Mouse (Mus musculus) T-helper 17 cell (primary cell): ENCODE results near the gene Emilin2.

Source experiments
- in situ Hi-C, 2 experiments: fragments of 300-600 bp; cut with MboI, MseI; formaldehyde crosslinking; loops; 1 replicate in 1 of 2; 2 replicates in 1 of 2; pipeline ENCODE4 v1.15.1; 2025; ENCODE audit warnings: high pct_unique_total_duplicates in 2 of 2

Gene Emilin2

DNA sequence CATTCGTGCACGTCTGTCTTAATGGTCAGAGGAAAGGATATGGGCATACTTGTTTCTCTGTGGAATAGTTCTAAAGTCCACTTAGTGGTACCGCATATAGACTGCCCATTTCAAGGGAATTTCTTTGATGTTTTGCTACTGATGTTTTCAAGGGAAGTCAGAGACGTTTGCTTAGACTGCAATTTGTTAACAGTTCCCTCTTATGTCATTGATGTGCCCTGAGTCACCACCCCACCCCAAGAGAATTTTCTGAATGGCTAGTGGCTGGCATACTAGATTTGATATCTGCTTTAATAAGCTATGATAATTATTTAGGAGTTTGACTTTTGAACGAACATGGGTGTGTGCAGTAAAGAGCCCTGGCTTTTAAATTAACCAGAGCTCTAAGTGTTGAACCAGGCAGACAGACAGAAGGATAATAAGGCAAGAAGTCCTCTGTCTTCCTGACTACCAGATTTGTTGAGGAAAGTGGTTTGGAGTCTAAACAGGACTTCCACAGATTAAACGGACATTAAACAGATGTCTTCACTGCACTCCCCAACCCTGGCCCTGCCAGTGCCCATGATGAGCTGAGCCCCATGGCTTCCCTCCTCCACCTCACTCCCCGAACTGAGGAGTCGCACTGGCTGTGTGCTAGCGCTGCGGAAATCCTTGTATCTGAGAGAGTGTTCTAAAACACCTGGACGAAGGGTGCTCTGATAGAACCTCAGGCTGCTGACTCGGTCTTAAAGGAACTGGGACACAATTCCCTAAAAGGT is 105.5 kb downstream of the Emilin2 start:
- in situ Hi-C loops = loop anchor here (10.0 to 25.0 kb wide), 2 partner anchors 202 to 1731 kb away; partner anchors contain the start of genes Myl12a (in 1 of the 2) and Myom1 (in 1 of the 2)

DNA sequence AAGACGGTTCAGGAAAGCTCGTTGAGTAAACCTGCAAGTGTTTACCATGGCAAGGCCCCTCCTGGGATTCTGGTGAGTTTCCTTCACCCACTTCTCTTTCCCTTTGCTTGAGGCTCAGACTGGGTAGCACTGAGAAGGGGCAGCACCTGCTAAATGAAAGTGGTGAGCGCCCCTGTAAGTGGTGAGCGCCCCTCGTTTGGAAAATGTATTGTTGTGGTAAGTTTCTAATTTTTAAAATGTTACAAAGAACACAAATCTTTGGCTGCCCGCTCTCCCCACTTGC is 107.0 kb downstream of the Emilin2 start:
- in situ Hi-C loops = loop anchor here (10.0 to 25.0 kb wide), 2 partner anchors 200 to 1733 kb away; partner anchors contain the start of genes Myl12a (in 1 of the 2) and Myom1 (in 1 of the 2)

DNA sequence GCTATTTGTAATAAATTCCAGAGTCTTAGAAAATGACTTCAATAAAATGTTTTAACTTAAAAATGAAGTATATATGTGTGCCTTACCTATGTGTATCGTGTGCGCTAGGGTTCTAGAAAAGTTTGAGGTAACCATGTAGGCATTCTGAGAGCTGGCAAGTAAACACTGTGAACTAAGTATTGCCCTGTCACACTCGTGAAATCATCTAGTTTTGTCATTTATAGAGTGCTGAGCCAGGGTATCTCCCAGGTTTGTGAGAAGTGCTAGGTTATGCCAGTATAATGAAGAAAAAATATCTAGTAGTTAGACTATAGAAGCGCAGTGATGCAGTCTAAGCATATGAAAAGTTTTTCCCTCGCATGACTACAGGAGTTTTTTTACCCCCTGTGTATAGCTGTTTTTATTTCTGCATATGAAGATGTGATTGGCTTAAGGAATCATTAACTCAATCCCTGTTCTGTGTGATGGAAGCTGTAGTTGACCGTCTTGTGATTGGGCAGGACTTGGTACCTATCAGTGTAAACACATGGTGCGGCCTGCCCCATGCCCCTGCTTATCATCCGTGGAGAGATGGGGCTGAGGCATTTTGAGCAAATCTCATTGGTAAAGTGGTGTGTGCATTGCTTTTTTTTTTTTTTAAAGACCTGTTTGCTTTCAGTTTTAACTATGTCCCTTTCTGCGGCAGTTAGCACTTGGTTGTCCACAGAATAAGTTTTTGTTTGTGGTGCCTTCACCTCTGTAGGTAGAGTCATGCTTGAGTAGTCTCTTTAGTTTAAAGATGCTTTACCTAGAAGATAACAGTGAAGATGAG is 107.6 kb downstream of the Emilin2 start:
- in situ Hi-C loops = loop anchor here (10.0 to 25.0 kb wide), 2 partner anchors 199 to 1733 kb away; partner anchors contain the start of genes Myl12a (in 1 of the 2) and Myom1 (in 1 of the 2)
